Mouse (Mus musculus): ENCODE data around the gene Tut7. TPM values are rescaled to one million over a fixed set of nuclear protein-coding genes. Genes with fewer than 3 reads are reported as not detected.
A peak's percentile ranks its signal among the peaks of the same experiment; 100 is the strongest.

Tut7 gene
- total and polyA plus RNA-seq, 3 experiments, result 47.7 to 135 (median 53.8) TPM

GRCm38 (mm10) chr13:59795807-59796465 is 27.0 kb downstream of the Tut7 start (continued):
- TF ChIP-seq SMC3 (IDR thresholded peaks at IDR 0.05; ENCODE audit: low read depth, low read length), result no peak
- TF ChIP-seq ZKSCAN1 (IDR thresholded peaks at IDR 0.05; ENCODE audit: low read depth, low read length), result no peak
- TF ChIP-seq RAD21 (IDR thresholded peaks at IDR 0.05; ENCODE audit: low read depth, low read length), result no peak
- no peak for TF ChIP-seq POLR2AphosphoS5 (IDR thresholded peaks at IDR 0.05; ENCODE audit: borderline replicate concordance, low read depth, low read length)
- no peak for TF ChIP-seq MYC (IDR thresholded peaks at IDR 0.05; ENCODE audit: low read depth, low read length)
- TF ChIP-seq ZMIZ1 (IDR thresholded peaks at IDR 0.05; ENCODE audit: low read depth, low read length), result no peak
- TF ChIP-seq USF2 (IDR thresholded peaks at IDR 0.05; ENCODE audit: borderline replicate concordance in 1 of 2, insufficient read depth in 1 of 2, low read depth in 1 of 2, low read length in 2 of 2), result no peak
- no peak for TF ChIP-seq E2F4 (IDR thresholded peaks at IDR 0.05; ENCODE audit: borderline replicate concordance, low read depth, low read length)
- TF ChIP-seq GATA1 (IDR thresholded peaks at IDR 0.05; ENCODE audit: low read depth, low read length), result peak; percentile 52
- TF ChIP-seq UBTF (IDR thresholded peaks at IDR 0.05; ENCODE audit: borderline replicate concordance, insufficient read depth, low read depth, low read length), result no peak
- no peak for TF ChIP-seq USF1 (IDR thresholded peaks at IDR 0.05; ENCODE audit: low read depth, low read length)
- TF ChIP-seq GABPA (IDR thresholded peaks at IDR 0.05; ENCODE audit: low read depth, low read length), result no peak
- no peak for TF ChIP-seq NELFE (IDR thresholded peaks at IDR 0.05; ENCODE audit: low read depth, low read length)
- TF ChIP-seq TCF12 (IDR thresholded peaks at IDR 0.05; ENCODE audit: low read depth, low read length), result peak; percentile 71; the same call in 1 of the 2 replicates

GRCm38 (mm10) chr13:59794786-59795185 is 28.2 kb downstream of the Tut7 start:
- Histone ChIP-seq H3K79me2 (ENCODE audit: control insufficient read depth, insufficient read depth, low read length, poor library complexity) (no peaks in the 10 kb centered on the region), H3K4me3 (ENCODE audit: control insufficient read depth in 1 of 2, insufficient read depth in 1 of 2, low read depth in 2 of 2, low read length in 2 of 2) (no peak overlapping the region), H3K27ac (ENCODE audit: control insufficient read depth, low read depth, low read length) (no peak overlapping the region), H3K9ac (ENCODE audit: control insufficient read depth, low read depth, low read length, poor library complexity, severe bottlenecking) (no peak overlapping the region), H3K4me1 (ENCODE audit: control insufficient read depth in 1 of 2, insufficient read depth in 2 of 2, low read length in 2 of 2) (peaks cover 7 to 8% of the 10 kb centered on the region in 2 experiments), H3K27me3 (ENCODE audit: control insufficient read depth in 1 of 2, insufficient read depth in 2 of 2, low read length in 2 of 2) (no peaks in the 10 kb centered on the region), H3K9me3 (replicated peaks; ENCODE audit: insufficient read depth, low read length) (no peaks in the 10 kb centered on the region), H3K36me3 (ENCODE audit: control insufficient read depth in 1 of 2, insufficient read depth in 2 of 2, low read length in 2 of 2) (peaks cover 14 to 48% of the 10 kb centered on the region in 2 experiments)
- no peak for DNase-seq (ENCODE audit: low read depth, low spot score)
- TF ChIP-seq CHD2 (IDR thresholded peaks at IDR 0.05; ENCODE audit: low read length) (no peak), GABPA (IDR thresholded peaks at IDR 0.05; ENCODE audit: low read depth, low read length) (no peak), CTCF (IDR thresholded peaks at IDR 0.05 in 2 of 3, conservative IDR thresholded peaks at IDR 0.05 in 1 of 3; ENCODE audit: control insufficient read depth in 1 of 3, insufficient read depth in 1 of 3, low read depth in 2 of 3, low read length in 3 of 3, poor library complexity in 1 of 3, severe bottlenecking in 1 of 3) (no peak), POLR2A (IDR thresholded peaks at IDR 0.05; ENCODE audit: control insufficient read depth in 1 of 2, insufficient read depth in 1 of 2, low read depth in 1 of 2, low read length in 2 of 2, poor library complexity in 1 of 2) (no peak), MXI1 (IDR thresholded peaks at IDR 0.05; ENCODE audit: low read depth, low read length) (no peak), ETS1 (IDR thresholded peaks at IDR 0.05; ENCODE audit: low read depth, low read length) (no peak), UBTF (IDR thresholded peaks at IDR 0.05; ENCODE audit: borderline replicate concordance, insufficient read depth, low read depth, low read length) (no peak), TAL1 (IDR thresholded peaks at IDR 0.05; ENCODE audit: low read length) (no peak), NRF1 (IDR thresholded peaks at IDR 0.05; ENCODE audit: insufficient read depth, low read depth, low read length, poor library complexity, severe bottlenecking) (no peak), TBP (IDR thresholded peaks at IDR 0.05; ENCODE audit: low read depth, low read length) (no peak), RAD21 (IDR thresholded peaks at IDR 0.05; ENCODE audit: low read depth, low read length) (no peak), BHLHE40 (IDR thresholded peaks at IDR 0.05; ENCODE audit: borderline replicate concordance, low read depth, low read length) (no peak), CHD1 (IDR thresholded peaks at IDR 0.05; ENCODE audit: low read depth, low read length) (no peak), MYC (IDR thresholded peaks at IDR 0.05; ENCODE audit: low read depth, low read length) (no peak), ZMIZ1 (IDR thresholded peaks at IDR 0.05; ENCODE audit: low read depth, low read length) (no peak)

Measured in MEL (cell line).